Mouse (Mus musculus): ENCODE measurements at regions not wholly inside any gene's neighbourhood (a gene's known extent, or its start where the extent isn't known, plus 50 kb on each side); places are given as distances from the start of the nearest gene placed in this dataset.
"Not testable (repeated sequence)": the region's sequence is repeated elsewhere in the genome, so short reads cannot be mapped to it uniquely, and the experiment has no call there.

- not testable (repeated sequence) for TF ChIP-seq CTCF (IDR thresholded peaks at IDR 0.05; ENCODE audit: low read depth, low read length); POLR2A (IDR thresholded peaks at IDR 0.05; ENCODE audit: extremely low read depth, insufficient read depth, low read length)
Measured at GRCm38 (mm10) chr12:92886394-92887075, 1037.6 kb upstream of the Sel1l start.

Measured in liver, adult 2 months (tissue).